Mouse (Mus musculus): Measurements from ENCODE around the gene Trank1.

DNA sequence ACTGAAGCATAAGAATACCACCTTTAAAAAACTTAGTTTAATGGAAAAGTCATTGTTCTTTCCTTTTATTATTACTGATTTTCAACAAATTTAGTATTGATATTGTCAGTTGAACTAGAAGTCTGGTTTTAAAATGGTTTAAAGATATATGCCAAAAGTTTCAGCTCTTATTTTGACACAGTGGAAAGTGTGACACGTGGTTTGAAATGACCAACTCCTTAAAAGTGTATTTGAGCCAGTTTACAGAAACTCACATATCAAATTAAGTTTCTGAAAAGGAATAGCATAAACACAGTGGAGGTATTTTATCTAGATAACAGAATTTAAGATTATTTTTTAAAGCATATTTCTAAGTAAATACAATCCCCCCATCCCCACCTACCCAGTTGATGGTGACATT lies 37.6 kb upstream of the Trank1 start:
- TF ChIP-seq POLR2A (IDR thresholded peaks at IDR 0.05; ENCODE audit: borderline replicate concordance, extremely low read depth, insufficient read depth, insufficient read length, poor library complexity, severe bottlenecking) (no peak), CTCF (IDR thresholded peaks at IDR 0.05; ENCODE audit: borderline replicate concordance, extremely low read depth, insufficient read depth, insufficient read length) (no peak)
